Mouse (Mus musculus) stomach, embryonic 16.5 days (tissue): ENCODE data around the gene Tgoln1. TPM values are rescaled to one million over a fixed set of nuclear protein-coding genes. Genes with fewer than 3 reads are reported as not detected.

Source experiments
- ATAC-seq: fragments of 200-750 bp; cut with Nextera tagmentation; 2 replicates; pipeline ENCODE4 v1.8.0; 2017; ENCODE audit warnings: moderate number of reproducible peaks, moderate TSS enrichment; ENCODE audit not compliant: insufficient read depth, low FRiP score
- H3K27ac ChIP-seq: fragments of 300-500 bp; sonication (generic); 2 replicates; pipeline ENCODE4 v1.5.1; 2014; ENCODE audit warnings: low read length
- H3K27me3 ChIP-seq: fragments of 300-500 bp; sonication (generic); 2 replicates; pipeline ENCODE4 v1.6.1; 2014; ENCODE audit warnings: low read length, control low read depth, mixed read lengths; ENCODE audit not compliant: control insufficient read depth, insufficient read depth
- H3K36me3 ChIP-seq: fragments of 300-500 bp; sonication (generic); 2 replicates; pipeline ENCODE4 v1.6.1; 2014; ENCODE audit warnings: low read length; ENCODE audit not compliant: control insufficient read depth, insufficient read depth
- H3K4me1 ChIP-seq: fragments of 300-500 bp; sonication (generic); 2 replicates; pipeline ENCODE4 v1.6.1; 2014; ENCODE audit warnings: low read length, control low read depth, mixed read lengths; ENCODE audit not compliant: control insufficient read depth, insufficient read depth
- H3K4me2 ChIP-seq: fragments of 300-500 bp; sonication (generic); 2 replicates; pipeline ENCODE4 v1.6.1; 2014; ENCODE audit warnings: low read depth, low read length, mixed read lengths
- H3K4me3 ChIP-seq: fragments of 300-500 bp; sonication (generic); replicated peaks from 2 replicates; pipeline ENCODE4 v1.5.1; 2014; ENCODE audit warnings: mild to moderate bottlenecking, low read length
- H3K9ac ChIP-seq: fragments of 300-500 bp; sonication (generic); 2 replicates; pipeline ENCODE4 v1.6.1; 2014; ENCODE audit warnings: low read length
- H3K9me3 ChIP-seq: fragments of 300-500 bp; sonication (generic); replicated peaks from 2 replicates; pipeline ENCODE4 v1.6.1; 2016; ENCODE audit warnings: low read length, control low read depth; ENCODE audit not compliant: control insufficient read depth
- WGBS: fragments of 180-500 bp; shearing (Covaris S2); extraction: QIAGEN DNeasy Blood & Tissue Kit; methylation state at CpG from one replicate; pipeline ENCODE4 v1.1.7; 2014; 5-methylcytosine and 5-hydroxymethylcytosine counted together
- polyA plus RNA-seq: library from polyadenylated mRNA; unstranded; fragments of >200 nt; fragmentation: Nextera tagmentation; extraction: Ambion mirVana; gene quantifications from 2 replicates; pipeline ENCODE4 v1.2.1, GENCODE M21; 2015

The Tgoln1 gene
- 43.5 and 46.0 TPM in 2 replicates for polyA plus RNA-seq

- Histone ChIP-seq H3K4me2 (peak within 1 kb of the TSS; percentile 93), H3K27me3 (no peaks in the 10 kb centered on the region), H3K36me3 (peaks cover 4% of the 10 kb centered on the region; the same call in 1 of the 2 replicates), H3K4me3 (peak within 1 kb of the TSS; percentile 90), H3K9ac (peak within 1 kb of the TSS; percentile 85), H3K27ac (peak within 1 kb of the TSS; percentile 86), H3K4me1 (peaks cover 30% of the 10 kb centered on the region), H3K9me3 (no peaks in the 10 kb centered on the region)
- WGBS: under 1% methylated on average over 41 of the region's 41 CpGs
- ATAC-seq: peak; percentile 94
Observed at GRCm38 (mm10) chr6:72616643-72617288, at the start of gene Tgoln1. Gene Tgoln1, minus strand, starts transcription at chr6:72617000.

- Histone ChIP-seq H3K4me2 (no peak overlapping the region), H3K4me3 (no peak overlapping the region), H3K27me3 (no peaks in the 10 kb centered on the region), H3K4me1 (peaks cover 53% of the 10 kb centered on the region), H3K36me3 (no peaks in the 10 kb centered on the region), H3K27ac (no peak overlapping the region), H3K9ac (no peak overlapping the region), H3K9me3 (no peaks in the 10 kb centered on the region)
- 50% methylated on average over 8 of the region's 8 CpGs for whole genome bisulfite sequencing
- ATAC-seq: no peak
Observed at GRCm38 (mm10) chr6:72664290-72664689, 47.5 kb upstream of the Tgoln1 start.

GRCm38 (mm10) chr6:72663000-72663399 lies 46.2 kb upstream of the Tgoln1 start:
- Histone ChIP-seq H3K27me3 (no peaks in the 10 kb centered on the region), H3K4me3 (no peak overlapping the region), H3K4me1 (peaks cover 55% of the 10 kb centered on the region), H3K9me3 (no peaks in the 10 kb centered on the region), H3K4me2 (no peak overlapping the region), H3K27ac (peak overlapping the region; percentile 79), H3K9ac (peak overlapping the region; percentile 52), H3K36me3 (no peaks in the 10 kb centered on the region)
- WGBS: 6% methylated on average over 1 of the region's 1 CpGs
- ATAC-seq: peak; percentile 49; the same call in 1 of the 2 replicates

GRCm38 (mm10) chr6:72660391-72660720 lies 43.6 kb upstream of the Tgoln1 start:
- Histone ChIP-seq H3K9me3 (no peaks in the 10 kb centered on the region), H3K4me1 (peaks cover 59% of the 10 kb centered on the region), H3K4me2 (no peak overlapping the region; the same call in 1 of the 2 replicates), H3K9ac (peak overlapping the region; percentile 43), H3K27me3 (no peaks in the 10 kb centered on the region), H3K4me3 (no peak overlapping the region), H3K36me3 (no peaks in the 10 kb centered on the region), H3K27ac (peak overlapping the region; percentile 83)
- no peak for ATAC-seq
- 54% methylated on average over 6 of the region's 6 CpGs for WGBS

GRCm38 (mm10) chr6:72659717-72660390 lies 43.1 kb upstream of the Tgoln1 start:
- ATAC-seq: peak; percentile 20; the same call in 1 of the 2 replicates
- no peaks in the 10 kb centered on the region for H3K36me3 ChIP-seq
- WGBS: 36% methylated on average over 8 of the region's 8 CpGs

GRCm38 (mm10) chr6:72658006-72658405 lies 41.2 kb upstream of the Tgoln1 start:
- Histone ChIP-seq H3K4me2 (no peak overlapping the region), H3K4me3 (no peak overlapping the region), H3K27me3 (no peaks in the 10 kb centered on the region), H3K9ac (no peak overlapping the region), H3K36me3 (no peaks in the 10 kb centered on the region), H3K9me3 (no peaks in the 10 kb centered on the region), H3K4me1 (peaks cover 69% of the 10 kb centered on the region), H3K27ac (no peak overlapping the region)
- 63% methylated on average over 3 of the region's 3 CpGs for WGBS
- no peak for ATAC-seq

More at GRCm38 (mm10) chr6:72659717-72660390, 43.1 kb upstream of the Tgoln1 start:
- Histone ChIP-seq H3K27ac (peak overlapping the region; percentile 83), H3K9me3 (no peaks in the 10 kb centered on the region), H3K4me2 (no peak overlapping the region; the same call in 1 of the 2 replicates), H3K27me3 (no peaks in the 10 kb centered on the region), H3K9ac (peak overlapping the region; percentile 43; the same call in 1 of the 2 replicates), H3K4me1 (peaks cover 62% of the 10 kb centered on the region), H3K4me3 (no peak overlapping the region)

- Histone ChIP-seq H3K9ac (peak overlapping the region; percentile 55), H3K27me3 (no peaks in the 10 kb centered on the region), H3K27ac (peak overlapping the region; percentile 80), H3K4me3 (peak overlapping the region; percentile 22; the same call in 1 of the 2 replicates), H3K9me3 (no peaks in the 10 kb centered on the region), H3K4me2 (peak overlapping the region; percentile 45), H3K36me3 (no peaks in the 10 kb centered on the region), H3K4me1 (peaks cover 61% of the 10 kb centered on the region)
- WGBS: 67% methylated on average over 7 of the region's 7 CpGs
- peak; percentile 36; the same call in 1 of the 2 replicates for ATAC-seq
Observed at GRCm38 (mm10) chr6:72656053-72656442, 39.2 kb upstream of the Tgoln1 start.

- Histone ChIP-seq H3K27me3 (no peaks in the 10 kb centered on the region), H3K9ac (peak overlapping the region; percentile 55), H3K4me3 (peak overlapping the region; percentile 22), H3K36me3 (no peaks in the 10 kb centered on the region), H3K9me3 (no peaks in the 10 kb centered on the region), H3K4me1 (peaks cover 61% of the 10 kb centered on the region), H3K4me2 (peak overlapping the region; percentile 45), H3K27ac (peak overlapping the region; percentile 80)
- WGBS: 22% methylated on average over 20 of the region's 20 CpGs
- ATAC-seq: peak; percentile 73
Observed at GRCm38 (mm10) chr6:72655309-72656052, 38.7 kb upstream of the Tgoln1 start.

- H3K27me3 ChIP-seq: no peaks in the 10 kb centered on the region
- ATAC-seq: no peak
- no peak overlapping the region for H3K4me3 ChIP-seq
- H3K4me1 ChIP-seq: peaks cover 57% of the 10 kb centered on the region
- H3K9me3 ChIP-seq: no peaks in the 10 kb centered on the region
- 91% methylated on average over 6 of the region's 6 CpGs for WGBS
- no peak overlapping the region for H3K9ac ChIP-seq
- peak overlapping the region; percentile 80 for H3K27ac ChIP-seq
- H3K4me2 ChIP-seq: no peak overlapping the region
- no peaks in the 10 kb centered on the region for H3K36me3 ChIP-seq
Observed at GRCm38 (mm10) chr6:72654355-72654754, 37.6 kb upstream of the Tgoln1 start.
